ENCODE assay signal across 16 mouse cellular contexts in the genomic region with DNA sequence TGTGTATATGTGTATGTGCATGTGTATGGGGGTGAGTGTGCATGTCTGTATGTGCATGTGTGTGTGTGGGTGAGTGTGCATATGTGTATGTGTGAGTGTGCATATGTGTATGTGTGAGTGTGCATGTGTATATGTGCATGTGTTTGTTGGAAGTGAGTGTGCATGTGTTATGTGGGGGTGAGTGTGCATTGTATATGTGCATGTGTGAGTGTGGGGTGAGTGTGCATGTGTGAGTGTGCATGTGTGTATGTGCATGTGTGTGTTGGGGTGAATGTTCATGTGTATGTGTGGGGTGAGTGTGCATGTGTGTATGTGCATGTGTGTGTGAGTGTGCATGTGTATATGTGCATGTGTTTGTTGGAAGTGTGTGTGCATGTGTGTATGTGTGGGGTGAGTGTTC.
"Had no signal": no experiment of that assay in that cellular context is flagged by ENCODE, and none has a peak within 500 bp of the region (broad histone marks: within the 10 kb centered on the region; RNA-seq: fewer than 3 reads in every experiment).

No protein-coding gene starts in this region.

- H3K36me3 ChIP-seq: neural tube, embryonic 13.5 days; neural tube, embryonic 15.5 days; stomach, embryonic 15.5 days had no signal

- H3K27ac ChIP-seq: neural tube, embryonic 13.5 days; neural tube, embryonic 15.5 days; stomach, embryonic 15.5 days; stomach, postnatal 0 days had no signal

- H3K9me3 ChIP-seq: neural tube, embryonic 13.5 days; neural tube, embryonic 15.5 days; stomach, embryonic 15.5 days had no signal

- H3K4me1 ChIP-seq: stomach, embryonic 15.5 days had no signal

- H3K27me3 ChIP-seq: neural tube, embryonic 13.5 days; neural tube, embryonic 15.5 days; stomach, embryonic 15.5 days had no signal

- DNase-seq: retina, postnatal 1 day; right cerebral cortex, adult 18-20 months; right cerebral cortex, postnatal 14 days; right cerebral cortex, postnatal 25 days; right cerebral cortex, postnatal 4 days; spleen, adult 18-20 months; thymus, adult 18-20 months; thymus, adult 2 months; thymus, postnatal 14 days; thymus, postnatal 25 days; thymus, postnatal 36 days; thymus, postnatal 4 days had no signal

- H3K9ac ChIP-seq: neural tube, embryonic 13.5 days; neural tube, embryonic 15.5 days; stomach, embryonic 15.5 days had no signal

- H3K4me3 ChIP-seq: neural tube, embryonic 13.5 days; neural tube, embryonic 15.5 days; stomach, embryonic 15.5 days had no signal

- H3K4me2 ChIP-seq: neural tube, embryonic 13.5 days; neural tube, embryonic 15.5 days; stomach, embryonic 15.5 days had no signal
